Mouse (Mus musculus) kidney, postnatal 0 days (tissue): Measurements from ENCODE around the gene Atxn3. TPM values are rescaled to one million over a fixed set of nuclear protein-coding genes. Genes with fewer than 3 reads are reported as not detected.

Experiments used
- ATAC-seq: fragments of 200-750 bp; cut with Nextera tagmentation; replicated peaks from 2 replicates; pipeline ENCODE4 v1.8.0; 2017; ENCODE audit warnings: low read depth, moderate number of reproducible peaks, moderate TSS enrichment, moderate library complexity; ENCODE audit not compliant: low FRiP score
- DNase-seq: peaks from one replicate; pipeline ENCODE4 v3.0.0-alpha.2; 2016; ENCODE audit warnings: low spot score
- H3K27ac ChIP-seq: fragments of 300-500 bp; sonication (generic); 2 replicates; pipeline ENCODE4 v1.5.1; 2014; ENCODE audit warnings: mild to moderate bottlenecking
- H3K27me3 ChIP-seq: fragments of 300-500 bp; sonication (generic); 2 replicates; pipeline ENCODE4 v1.6.1; 2014; ENCODE audit warnings: low read length, mixed read lengths; ENCODE audit not compliant: insufficient read depth
- H3K36me3 ChIP-seq: fragments of 300-500 bp; sonication (generic); 2 replicates; pipeline ENCODE4 v1.6.1; 2014; ENCODE audit warnings: low read length, mixed read lengths; ENCODE audit not compliant: insufficient read depth
- H3K4me1 ChIP-seq: fragments of 300-500 bp; sonication (generic); replicated peaks from 2 replicates; pipeline ENCODE4 v1.6.1; 2014; ENCODE audit warnings: antibody characterized with exemption, low read length, mixed read lengths; ENCODE audit not compliant: insufficient read depth
- H3K4me2 ChIP-seq: fragments of 300-500 bp; sonication (generic); 2 replicates; pipeline ENCODE4 v1.6.1; 2014; ENCODE audit warnings: mild to moderate bottlenecking, low read length, moderate library complexity, mixed read lengths
- H3K4me3 ChIP-seq: fragments of 300-500 bp; sonication (generic); replicated peaks from 2 replicates; pipeline ENCODE4 v1.5.1; 2014; ENCODE audit warnings: low read depth, low read length
- H3K9ac ChIP-seq: fragments of 300-500 bp; sonication (generic); 2 replicates; pipeline ENCODE4 v1.6.1; 2014; ENCODE audit warnings: low read depth, low read length
- H3K9me3 ChIP-seq: fragments of 300-500 bp; sonication (generic); replicated peaks from 2 replicates; pipeline ENCODE4 v1.6.1; 2016; ENCODE audit warnings: low read length, inconsistent platforms, mixed read lengths
- CTCF ChIP-seq: IDR thresholded peaks from 2 replicates; pipeline ENCODE4 v1.5.1; 2016; ENCODE audit warnings: antibody characterized with exemption, low read depth, mild to moderate bottlenecking, moderate library complexity
- whole genome bisulfite sequencing: fragments of 180-500 bp; shearing (Covaris S2); extraction: QIAGEN DNeasy Blood & Tissue Kit; methylation state at CpG from one replicate; pipeline ENCODE4 v1.1.7; 2014; 5-methylcytosine and 5-hydroxymethylcytosine counted together
- polyA plus RNA-seq: library from polyadenylated mRNA; unstranded; fragments of >200 nt; fragmentation: Nextera tagmentation; extraction: Ambion mirVana; gene quantifications from 2 replicates; pipeline ENCODE4 v1.2.1, GENCODE M21; 2015

Atxn3 gene
- polyA plus RNA-seq, 1 experiment from 2014 or later, result 13.9 TPM

DNA sequence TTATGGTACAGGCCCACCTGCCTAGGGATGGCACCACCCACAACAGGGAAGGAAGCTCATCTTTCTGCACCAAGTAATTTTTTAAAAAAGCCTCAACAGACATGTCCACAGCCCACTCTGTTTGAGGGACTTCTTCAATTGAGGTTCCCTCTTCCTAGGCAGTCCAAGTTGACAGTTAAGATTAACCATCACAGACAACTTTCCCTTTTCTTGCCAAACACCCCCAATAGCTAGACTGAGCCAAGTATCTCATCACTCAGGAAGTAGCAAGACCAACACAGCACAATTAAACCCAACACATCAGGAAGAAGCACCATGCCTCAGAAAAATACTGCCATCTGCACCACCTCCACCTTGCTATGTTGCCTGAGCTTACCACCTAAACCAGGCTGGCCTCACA, 40.9 kb downstream of the Atxn3 start:
- H3K4me1 ChIP-seq, result 0 out of 2 replicates have a peak, but pooled peaks cover under 1% of the 10 kb centered on the region
- ATAC-seq (no peak), DNase-seq (no peak)
- no peak overlapping the region for H3K4me3 ChIP-seq
- no peak overlapping the region for H3K4me2 ChIP-seq
- H3K9ac ChIP-seq, result no peak overlapping the region
- no peak for TF ChIP-seq CTCF
- no peaks in the 10 kb centered on the region for H3K9me3 ChIP-seq
- H3K27me3 ChIP-seq, result no peaks in the 10 kb centered on the region
- no peak overlapping the region for H3K27ac ChIP-seq
- H3K36me3 ChIP-seq, result no peaks in the 10 kb centered on the region

- under 1% methylated on average over 69 of the region's 69 CpGs for WGBS
- Histone ChIP-seq H3K27ac (peak within 1 kb of the TSS; percentile 95), H3K9me3 (no peaks in the 10 kb centered on the region)
Observed at GRCm38 (mm10) chr12:101912626-101913490, 45.2 kb downstream of the Atxn3 start, which contains the start of gene Trip11. Trip11 (minus strand) TSS chr12:101913267.

DNA sequence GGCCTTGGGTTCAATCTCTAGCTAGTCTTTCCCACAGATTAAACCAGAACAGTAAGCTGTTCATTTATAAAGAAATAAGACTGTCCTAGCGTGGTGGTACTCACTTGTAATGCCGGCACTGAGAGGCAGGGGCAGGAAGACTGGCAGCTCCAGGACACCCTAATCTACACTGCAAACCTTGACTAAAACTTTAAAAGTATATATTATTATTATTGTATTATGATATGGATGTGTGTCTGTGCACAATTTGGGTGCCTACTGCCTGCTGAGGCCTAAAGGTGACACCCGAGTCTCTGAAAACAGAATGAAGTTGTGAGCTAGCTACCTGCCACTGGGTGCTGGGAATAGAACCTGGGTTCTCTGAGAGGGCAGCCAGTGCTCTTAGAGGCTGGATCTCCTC, 46.7 kb downstream of the Atxn3 start:
- 91% methylated on average over 3 of the region's 3 CpGs for WGBS
- no peak for DNase-seq
- Histone ChIP-seq H3K27me3 (no peaks in the 10 kb centered on the region), H3K27ac (no peak overlapping the region), H3K9ac (no peak overlapping the region), H3K4me1 (0 out of 2 replicates have a peak, but pooled peaks cover 8% of the 10 kb centered on the region), H3K36me3 (peaks cover 9% of the 10 kb centered on the region; the same call in 1 of the 2 replicates), H3K4me2 (peak overlapping the region; percentile 66), H3K4me3 (no peak overlapping the region), H3K9me3 (no peaks in the 10 kb centered on the region)
- no peak for ATAC-seq
- TF ChIP-seq CTCF, result no peak

More at GRCm38 (mm10) chr12:101912626-101913490, 45.2 kb downstream of the Atxn3 start, which contains the start of gene Trip11:
- Histone ChIP-seq H3K4me3 (peak within 1 kb of the TSS; percentile 98), H3K27me3 (no peaks in the 10 kb centered on the region), H3K4me1 (0 out of 2 replicates have a peak, but pooled peaks cover 8% of the 10 kb centered on the region), H3K9ac (peak within 1 kb of the TSS; percentile 95), H3K4me2 (peak within 1 kb of the TSS; percentile 66), H3K36me3 (peaks cover 9% of the 10 kb centered on the region; the same call in 1 of the 2 replicates)
- TF ChIP-seq CTCF, result no peak
- ATAC-seq (peak; percentile 95), DNase-seq (peak; percentile 95)

- Histone ChIP-seq H3K4me3 (no peak overlapping the region), H3K27me3 (no peaks in the 10 kb centered on the region), H3K27ac (no peak overlapping the region), H3K4me1 (0 out of 2 replicates have a peak, but pooled peaks cover 8% of the 10 kb centered on the region), H3K9me3 (no peaks in the 10 kb centered on the region), H3K36me3 (peaks cover 9% of the 10 kb centered on the region; the same call in 1 of the 2 replicates), H3K4me2 (no peak overlapping the region), H3K9ac (no peak overlapping the region)
- 94% methylated on average over 6 of the region's 6 CpGs for WGBS
- DNase-seq (no peak), ATAC-seq (no peak)
- no peak for TF ChIP-seq CTCF
Observed at GRCm38 (mm10) chr12:101910360-101910759, 47.7 kb downstream of the Atxn3 start.

- no peak for DNase-seq
- no peak for ATAC-seq
- H3K4me2 ChIP-seq, result no peak overlapping the region
- no peaks in the 10 kb centered on the region for H3K9me3 ChIP-seq
- H3K27me3 ChIP-seq, result no peaks in the 10 kb centered on the region
- H3K4me1 ChIP-seq, result no peaks in the 10 kb centered on the region
- TF ChIP-seq CTCF, result no peak
- H3K9ac ChIP-seq, result no peak overlapping the region
- WGBS, result 88% methylated on average over 12 of the region's 12 CpGs
- no peak overlapping the region for H3K4me3 ChIP-seq
- H3K27ac ChIP-seq, result no peak overlapping the region
- H3K36me3 ChIP-seq, result peaks cover 9% of the 10 kb centered on the region; the same call in 1 of the 2 replicates
Observed at GRCm38 (mm10) chr12:101905817-101906216, 52.2 kb downstream of the Atxn3 start.

- no peaks in the 10 kb centered on the region for H3K27me3 ChIP-seq
- no peaks in the 10 kb centered on the region for H3K4me1 ChIP-seq
- TF ChIP-seq CTCF, result no peak
- no peak overlapping the region for H3K9ac ChIP-seq
- 93% methylated on average over 4 of the region's 4 CpGs for WGBS
- H3K27ac ChIP-seq, result no peak overlapping the region
- no peak overlapping the region for H3K4me2 ChIP-seq
- DNase-seq, result no peak
- no peaks in the 10 kb centered on the region for H3K9me3 ChIP-seq
- ATAC-seq, result no peak
- H3K4me3 ChIP-seq, result no peak overlapping the region
- H3K36me3 ChIP-seq, result peaks cover 9% of the 10 kb centered on the region; the same call in 1 of the 2 replicates
Observed at GRCm38 (mm10) chr12:101904906-101905305, 53.1 kb downstream of the Atxn3 start.
